Mouse (Mus musculus) thymus, postnatal 0 days (tissue): ENCODE data around the gene Ift22. TPM values are rescaled to one million over a fixed set of nuclear protein-coding genes. Genes with fewer than 3 reads are reported as not detected.

ENCODE experiments used
- DNase-seq: peaks from one replicate; pipeline ENCODE4 v3.0.0-alpha.2; 2015; ENCODE audit warnings: low spot score
- polyA plus RNA-seq: library from polyadenylated mRNA; unstranded; fragments of >200 nt; fragmentation: Nextera tagmentation; extraction: Ambion mirVana; gene quantifications from 2 replicates; pipeline ENCODE4 v1.2.1, GENCODE M21; 2015

Gene Ift22
- 36.7 and 40.5 TPM in 2 replicates for polyA plus RNA-seq

GRCm38 (mm10) chr5:136907991-136908857 is at the start of gene Ift22:
Gene Ift22, plus strand, starts transcription at chr5:136908150.
- DNase-seq: peak; percentile 83

GRCm38 (mm10) chr5:136861191-136861940 is 46.6 kb upstream of the Ift22 start:
- DNase-seq: no peak

GRCm38 (mm10) chr5:136862806-136863205 is 45.1 kb upstream of the Ift22 start:
- peak; percentile 23 for DNase-seq

- DNase-seq: no peak
Observed at GRCm38 (mm10) chr5:136863276-136863675, 44.7 kb upstream of the Ift22 start.

- peak; percentile 87 for DNase-seq
Observed at GRCm38 (mm10) chr5:136863961-136864674, 43.8 kb upstream of the Ift22 start.

GRCm38 (mm10) chr5:136867706-136868105 is 40.2 kb upstream of the Ift22 start:
- DNase-seq: no peak

- peak; percentile 63 for DNase-seq
Observed at GRCm38 (mm10) chr5:136869451-136870114, 38.4 kb upstream of the Ift22 start.

GRCm38 (mm10) chr5:136872417-136872816 is 35.5 kb upstream of the Ift22 start:
- DNase-seq: no peak

GRCm38 (mm10) chr5:136874271-136874670 is 33.7 kb upstream of the Ift22 start:
- no peak for DNase-seq

- no peak for DNase-seq
Observed at GRCm38 (mm10) chr5:136880101-136880500, 27.8 kb upstream of the Ift22 start.

GRCm38 (mm10) chr5:136881380-136882009 is 26.5 kb upstream of the Ift22 start:
- DNase-seq: peak; percentile 81

GRCm38 (mm10) chr5:136882055-136882787 is 25.7 kb upstream of the Ift22 start:
- DNase-seq: no peak

- DNase-seq: no peak
Observed at GRCm38 (mm10) chr5:136882788-136883439, 25.0 kb upstream of the Ift22 start, which contains the start of gene Col26a1. Gene Col26a1, minus strand, starts transcription at chr5:136883209.

- no peak for DNase-seq
Observed at GRCm38 (mm10) chr5:136886957-136887356, 21.0 kb upstream of the Ift22 start.

GRCm38 (mm10) chr5:136888539-136889355 is 19.2 kb upstream of the Ift22 start:
- no peak for DNase-seq

- no peak for DNase-seq
Observed at GRCm38 (mm10) chr5:136894840-136895528, 13.0 kb upstream of the Ift22 start.

GRCm38 (mm10) chr5:136895529-136895963 is 12.4 kb upstream of the Ift22 start:
- DNase-seq: no peak

GRCm38 (mm10) chr5:136904621-136905020 is 3.3 kb upstream of the Ift22 start:
- DNase-seq: no peak
